Mouse (Mus musculus) urinary bladder, postnatal 4 days (tissue): ENCODE data around the gene Fam193b.
A peak's percentile ranks its signal among the peaks of the same experiment; 100 is the strongest.
"Not testable (repeated sequence)": the region's sequence is repeated elsewhere in the genome, so short reads cannot be mapped to it uniquely, and the experiment has no call there.

Experiments
- DNase-seq, 2 experiments: peaks; one replicate each; pipeline ENCODE4 v3.0.0; 2021 to 2022; ENCODE audit warnings: low spot score in 2 of 2

Fam193b gene

DNA sequence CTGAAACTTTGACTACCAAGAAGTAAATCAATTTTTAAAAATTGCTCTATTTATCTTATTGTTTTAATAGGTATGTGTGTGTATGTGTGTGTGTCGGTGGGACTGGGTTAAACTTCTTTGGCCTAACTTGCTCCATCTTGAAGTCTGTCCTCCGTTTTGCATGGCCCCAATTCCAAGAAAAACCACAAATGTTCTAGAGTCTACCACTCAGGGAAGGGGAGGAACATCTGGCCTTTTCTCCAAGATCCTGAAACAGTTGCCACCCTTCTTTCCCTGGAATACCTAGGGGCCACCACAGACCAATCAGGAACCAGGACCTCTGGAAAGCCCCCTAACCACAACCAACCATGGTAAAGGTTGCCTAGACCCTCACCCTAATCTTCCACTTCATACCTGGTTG, 1.1 kb upstream of the Fam193b start:
- DNase-seq, result no peak

DNA sequence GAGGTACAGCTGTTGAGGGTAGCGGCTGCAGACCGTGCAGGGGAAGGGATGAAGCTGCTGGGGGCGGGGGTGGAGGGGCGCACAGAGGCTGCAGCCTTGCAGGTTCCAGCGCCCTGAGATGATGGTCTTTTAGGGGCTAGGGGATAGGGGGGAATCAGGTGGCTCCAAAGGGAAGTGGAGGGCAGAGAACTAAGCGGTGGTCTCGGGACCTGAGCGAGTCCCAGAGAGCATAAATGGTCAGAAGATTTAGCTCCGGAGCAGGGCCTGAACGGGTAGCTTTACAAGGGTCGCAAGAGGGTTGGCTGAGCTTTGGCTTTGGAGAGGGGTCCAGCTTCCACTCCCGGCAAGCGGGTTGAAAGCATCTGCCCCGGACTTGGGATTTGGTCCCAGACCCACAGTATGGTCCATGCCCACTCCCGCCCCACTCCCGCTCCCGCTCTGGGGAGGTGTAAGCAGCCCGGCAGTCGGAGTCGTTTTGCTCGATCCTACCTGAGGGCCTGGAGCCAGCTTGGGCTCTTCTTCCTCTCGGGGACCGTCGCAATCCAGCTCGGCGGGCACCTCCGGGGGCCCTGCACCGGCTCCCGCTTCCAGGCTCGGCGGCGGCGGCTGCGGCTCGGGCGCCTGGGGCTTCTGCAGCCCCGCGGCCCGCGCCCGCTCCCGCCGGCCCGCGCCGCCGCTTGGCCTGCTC, 490 bp downstream of the Fam193b start:
- peak in 1 of 2 experiments; percentile 41 for DNase-seq

DNA sequence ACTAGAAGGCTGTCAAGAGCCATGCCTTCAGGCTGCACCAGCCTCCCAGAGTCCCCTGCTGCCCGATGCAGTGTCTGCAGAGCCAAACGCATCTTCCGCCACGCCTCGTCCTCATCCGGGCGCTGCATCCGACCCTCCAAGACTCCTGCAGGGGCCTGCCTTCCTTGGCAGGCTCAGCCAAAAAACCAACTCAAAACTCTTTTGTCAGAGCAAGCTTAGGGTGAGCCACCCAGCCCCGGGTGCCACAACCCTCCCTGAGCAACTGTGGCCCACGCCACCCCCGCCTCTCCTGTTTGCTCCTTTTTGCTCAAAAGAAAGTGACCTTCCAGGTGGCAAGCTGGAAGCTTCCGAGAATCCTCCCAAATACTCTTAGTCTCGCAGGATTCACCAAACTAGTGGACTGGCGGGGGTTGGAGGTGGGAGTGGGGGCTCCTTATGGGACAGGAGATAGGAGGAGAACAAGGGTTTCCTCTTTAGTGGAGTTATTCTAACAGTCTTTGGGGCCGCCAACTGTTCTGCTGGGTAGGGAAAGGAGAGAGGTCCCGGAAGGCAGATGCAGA, 1.1 kb downstream of the Fam193b start:
- no peak for DNase-seq

DNA sequence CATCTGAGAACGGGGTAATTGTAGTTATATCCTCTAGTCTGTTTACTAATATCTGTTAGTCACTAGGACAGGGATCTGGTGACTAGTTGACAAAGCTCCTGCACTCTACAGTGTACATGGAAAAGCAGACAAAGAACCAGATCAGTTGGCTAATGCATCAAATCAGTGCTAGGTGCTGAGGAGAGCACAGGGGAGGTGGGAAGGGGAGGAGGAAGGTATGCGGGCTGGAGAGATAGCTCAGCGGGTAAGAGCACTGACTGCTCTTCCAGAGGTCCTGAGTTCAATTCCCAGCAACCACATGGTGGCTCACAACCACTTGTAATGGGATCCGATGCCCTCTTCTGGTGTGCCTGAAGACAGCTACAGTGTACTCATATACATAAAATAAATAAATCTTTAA, 2.4 kb downstream of the Fam193b start:
- not testable (repeated sequence) for DNase-seq

DNA sequence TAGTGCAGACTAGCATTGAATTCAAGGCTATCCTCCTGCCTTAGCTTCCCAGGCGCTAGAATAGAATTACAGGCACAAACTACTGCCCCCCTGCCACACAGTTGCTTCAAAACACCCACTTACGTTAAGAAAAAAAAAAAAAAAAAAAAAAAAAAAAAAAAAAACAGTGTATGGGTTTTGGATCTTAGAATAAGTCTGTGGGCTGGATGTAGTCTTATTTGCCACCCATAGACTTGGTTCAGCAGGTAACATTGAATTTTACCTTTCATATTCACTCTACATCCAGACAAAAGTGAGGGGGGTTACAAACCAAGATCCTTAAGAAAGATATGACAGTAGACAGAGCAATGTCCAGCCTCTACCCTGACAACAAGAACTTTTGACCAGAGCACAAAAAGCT, 3.0 kb downstream of the Fam193b start:
- no peak for DNase-seq

DNA sequence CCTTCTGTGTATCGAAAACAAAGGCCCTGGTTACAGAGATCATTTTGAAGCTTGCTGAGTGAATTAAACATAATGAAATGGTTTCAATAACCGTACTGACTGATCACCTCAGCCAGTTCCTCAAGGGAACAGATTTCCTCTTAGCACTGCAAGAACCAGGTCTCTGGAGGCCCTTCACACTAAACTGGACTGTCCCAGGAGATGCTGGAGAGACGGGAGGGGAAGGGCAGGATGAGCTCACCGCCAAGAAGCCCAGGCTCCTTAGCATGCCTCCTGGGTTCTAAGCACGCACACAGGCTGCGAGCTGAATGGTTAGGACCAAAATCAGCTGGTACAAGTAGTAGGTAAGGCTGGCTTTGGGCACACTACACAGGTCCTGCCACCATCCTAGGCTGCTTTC, 3.9 kb downstream of the Fam193b start:
- no peak for DNase-seq

DNA sequence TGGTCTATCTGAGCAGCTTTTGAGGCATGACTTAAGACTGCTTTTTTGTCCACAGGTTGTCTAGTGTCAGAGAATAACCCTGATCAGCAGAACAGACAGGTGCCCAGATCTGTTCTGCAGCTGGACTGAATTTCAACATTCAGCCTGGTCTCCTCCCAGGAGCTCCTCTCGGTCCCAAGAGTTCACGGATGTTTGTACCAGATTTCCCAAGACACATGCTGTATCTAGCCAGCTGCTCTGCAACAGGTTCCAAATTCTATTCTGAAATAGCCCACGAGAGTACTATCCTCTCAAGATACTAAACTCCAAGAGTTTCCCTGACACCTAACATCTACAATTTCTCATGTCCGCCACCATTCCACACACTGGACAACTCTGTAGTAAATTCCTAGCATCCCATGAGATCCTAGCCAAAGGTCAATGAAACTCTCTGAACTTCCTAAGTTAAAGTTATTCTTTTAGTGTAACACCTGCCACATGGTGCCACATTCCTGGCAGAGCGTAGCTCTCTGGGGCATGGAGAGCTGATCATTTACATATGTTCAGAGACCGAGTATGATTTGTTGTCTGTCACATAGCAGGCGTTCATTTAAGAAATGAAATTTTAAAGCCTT, 7.5 kb downstream of the Fam193b start:
- no peak for DNase-seq

DNA sequence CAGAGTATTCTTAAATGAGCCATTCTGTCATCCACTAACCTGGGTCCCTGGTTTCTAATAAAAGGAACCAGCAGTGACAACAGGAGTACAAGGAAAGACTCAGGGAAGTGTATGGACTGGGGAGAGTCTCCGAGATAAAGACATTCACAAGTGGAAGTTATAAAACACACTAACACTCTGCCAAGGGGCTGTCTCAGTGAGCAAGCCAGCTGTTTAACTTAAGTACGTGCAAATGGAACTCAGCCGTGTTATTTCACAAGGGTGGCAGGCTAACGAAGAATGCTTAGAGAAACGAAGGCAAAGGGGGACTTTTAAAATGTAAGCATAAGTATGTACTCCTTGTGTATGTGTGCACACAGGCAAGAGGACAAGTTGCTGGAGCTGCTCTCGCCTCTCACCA, 13.4 kb downstream of the Fam193b start:
- DNase-seq, result no peak

DNA sequence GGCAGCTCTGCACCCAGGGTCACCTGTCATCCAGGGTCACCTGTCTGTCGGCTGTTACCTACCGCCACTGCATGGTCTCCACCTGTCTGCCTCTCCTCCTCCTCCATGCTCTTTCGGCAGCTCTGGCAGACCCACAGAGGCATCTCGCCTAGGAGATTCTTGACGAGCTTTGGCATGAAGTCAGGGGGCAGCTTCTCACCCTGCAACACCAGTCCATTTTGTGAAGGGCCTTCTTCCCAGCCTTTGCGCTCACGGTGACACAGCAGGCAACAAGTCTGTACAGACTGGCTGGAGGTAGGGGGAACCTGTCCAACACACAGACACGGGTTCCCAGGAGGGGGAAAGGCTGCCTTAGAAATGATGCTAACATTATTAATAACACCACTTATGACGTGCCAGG, 15.0 kb downstream of the Fam193b start:
- DNase-seq, result no peak

DNA sequence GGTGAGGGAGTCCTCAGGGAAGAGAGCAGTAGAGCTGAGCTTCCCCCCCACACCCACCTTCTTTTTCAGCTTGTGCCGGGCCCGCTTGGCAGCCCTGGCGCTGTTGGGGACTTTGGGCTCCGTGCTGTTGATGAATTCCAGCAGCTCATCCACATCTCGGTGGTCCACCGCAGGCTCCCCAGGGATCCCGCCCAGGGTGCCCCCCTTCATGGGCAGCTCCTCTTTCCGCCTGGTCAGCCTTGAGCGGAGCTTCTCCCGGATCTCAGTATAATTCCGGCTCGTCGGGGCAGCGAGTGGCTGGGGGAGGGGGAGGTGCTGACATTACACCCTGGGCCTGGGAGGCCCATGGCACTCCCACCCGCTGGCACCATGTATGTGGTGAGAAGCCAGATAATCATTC, 21.9 kb downstream of the Fam193b start:
- no peak for DNase-seq

DNA sequence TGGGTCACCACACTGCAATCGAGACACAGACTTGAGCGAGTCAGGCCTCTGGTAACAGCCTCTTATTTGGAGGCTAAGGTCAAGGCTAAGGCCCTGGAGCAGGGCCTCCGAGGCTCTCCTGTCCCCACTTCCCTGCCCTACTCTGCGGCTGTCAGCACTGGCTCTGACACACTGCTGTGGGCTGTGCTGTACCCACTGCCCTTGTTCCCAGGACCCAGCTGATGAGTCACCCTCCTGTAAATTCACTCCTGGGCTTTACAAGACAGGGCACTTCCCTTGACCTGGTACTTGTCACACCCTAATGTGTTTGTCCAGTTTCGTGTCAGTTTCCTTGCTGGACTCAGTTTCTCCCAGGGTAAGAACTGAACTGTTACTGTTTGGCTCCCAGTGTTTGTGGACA, 22.5 kb downstream of the Fam193b start:
- DNase-seq, result no peak

DNA sequence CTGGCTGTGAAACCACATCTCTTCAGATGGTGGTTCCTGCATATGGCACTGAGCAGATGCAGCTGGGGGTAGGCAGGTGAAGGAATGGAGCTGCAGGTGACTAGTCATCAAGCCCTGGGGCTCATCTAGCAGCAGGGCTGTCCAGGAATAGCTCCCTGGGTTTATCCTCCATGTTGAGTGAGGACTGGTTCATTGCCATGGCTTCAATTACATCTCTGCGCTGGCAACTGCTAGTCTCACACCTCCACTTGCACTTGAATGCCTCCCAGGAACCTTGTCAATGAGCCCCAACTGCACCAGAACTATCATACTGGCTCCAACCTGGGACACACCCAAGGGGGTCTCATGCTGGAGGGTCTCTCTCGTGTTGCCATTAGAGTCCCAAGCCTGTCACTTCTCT, 23.0 kb downstream of the Fam193b start:
- DNase-seq, result no peak

DNA sequence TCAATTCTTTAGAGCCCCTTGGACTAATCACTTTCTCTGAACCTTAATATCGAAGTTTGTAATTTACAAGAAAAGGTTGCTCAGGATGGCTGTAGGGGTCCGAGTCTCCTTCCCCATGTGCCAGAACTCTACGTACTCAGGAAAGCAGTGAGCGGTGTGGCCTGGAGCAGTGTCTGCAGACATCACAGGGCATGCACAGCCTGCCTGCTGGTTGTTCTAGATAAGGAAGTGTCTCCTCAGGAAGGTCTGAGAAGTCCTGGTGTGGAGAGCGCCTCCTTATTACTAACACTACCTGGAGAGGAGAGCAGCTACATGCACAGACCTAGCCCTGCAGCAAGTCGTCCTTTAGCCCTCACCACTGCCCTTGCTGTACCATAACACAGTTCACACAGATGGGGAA, 26.1 kb downstream of the Fam193b start:
- no peak for DNase-seq

DNA sequence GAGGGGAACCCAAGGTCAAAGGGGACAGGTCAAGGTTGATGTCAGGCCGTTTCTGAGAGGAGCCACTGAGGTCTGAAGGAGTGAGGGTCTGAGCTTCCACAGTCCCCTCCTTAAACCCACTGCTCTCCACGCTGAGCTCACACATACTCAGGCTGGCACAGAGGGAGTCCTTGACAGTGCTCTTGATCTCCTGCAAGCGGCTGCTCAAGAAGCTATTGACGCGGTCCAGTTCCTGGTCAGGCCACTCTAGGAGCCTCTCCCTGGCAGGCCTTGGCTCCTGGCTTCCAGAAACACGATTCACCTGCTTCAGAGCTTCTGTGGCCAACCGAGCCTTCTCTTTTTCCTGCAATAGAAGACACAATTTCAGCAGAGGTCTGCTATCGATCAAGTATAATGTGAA, 27.5 kb downstream of the Fam193b start:
- DNase-seq, result no peak

DNA sequence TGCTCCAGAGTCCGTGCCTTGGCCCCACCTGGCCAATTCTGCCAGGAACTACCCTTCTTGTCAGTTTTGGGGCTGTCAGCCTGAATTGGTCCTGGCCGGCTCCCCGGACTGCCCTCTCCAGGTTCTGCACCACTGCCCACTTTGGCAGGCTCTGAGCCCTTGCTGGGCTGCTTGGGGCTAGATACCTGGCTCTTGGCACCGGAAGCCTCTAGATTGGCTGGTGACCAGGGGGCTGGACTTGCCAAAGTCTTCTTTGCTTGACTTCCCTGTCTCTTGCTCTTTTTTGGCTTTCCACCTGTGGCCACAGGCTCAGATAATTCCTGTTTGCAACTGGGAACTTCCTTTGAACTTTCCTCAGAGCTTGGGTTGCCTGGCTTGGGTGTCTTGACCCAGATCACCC, 28.0 kb downstream of the Fam193b start:
- no peak for DNase-seq

DNA sequence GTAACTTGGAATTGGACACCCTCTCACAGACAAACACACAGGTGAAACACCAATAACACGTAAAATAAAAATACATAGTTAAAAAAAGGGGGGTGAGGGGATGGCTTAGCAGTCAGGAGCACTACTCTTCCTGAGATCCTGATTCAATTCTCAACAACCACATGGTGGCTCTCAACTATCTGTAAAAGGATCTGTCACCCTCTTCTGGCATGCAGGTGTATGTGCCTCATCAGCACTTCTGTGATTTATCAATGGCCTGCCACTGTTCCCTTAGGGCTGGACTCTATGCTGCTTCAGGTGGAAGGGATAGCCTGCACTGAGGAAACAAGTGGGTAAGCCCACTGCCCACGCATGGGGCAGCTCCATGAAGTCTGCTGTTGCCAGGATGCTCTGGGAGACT, 30.0 kb downstream of the Fam193b start:
- DNase-seq, result no peak

DNA sequence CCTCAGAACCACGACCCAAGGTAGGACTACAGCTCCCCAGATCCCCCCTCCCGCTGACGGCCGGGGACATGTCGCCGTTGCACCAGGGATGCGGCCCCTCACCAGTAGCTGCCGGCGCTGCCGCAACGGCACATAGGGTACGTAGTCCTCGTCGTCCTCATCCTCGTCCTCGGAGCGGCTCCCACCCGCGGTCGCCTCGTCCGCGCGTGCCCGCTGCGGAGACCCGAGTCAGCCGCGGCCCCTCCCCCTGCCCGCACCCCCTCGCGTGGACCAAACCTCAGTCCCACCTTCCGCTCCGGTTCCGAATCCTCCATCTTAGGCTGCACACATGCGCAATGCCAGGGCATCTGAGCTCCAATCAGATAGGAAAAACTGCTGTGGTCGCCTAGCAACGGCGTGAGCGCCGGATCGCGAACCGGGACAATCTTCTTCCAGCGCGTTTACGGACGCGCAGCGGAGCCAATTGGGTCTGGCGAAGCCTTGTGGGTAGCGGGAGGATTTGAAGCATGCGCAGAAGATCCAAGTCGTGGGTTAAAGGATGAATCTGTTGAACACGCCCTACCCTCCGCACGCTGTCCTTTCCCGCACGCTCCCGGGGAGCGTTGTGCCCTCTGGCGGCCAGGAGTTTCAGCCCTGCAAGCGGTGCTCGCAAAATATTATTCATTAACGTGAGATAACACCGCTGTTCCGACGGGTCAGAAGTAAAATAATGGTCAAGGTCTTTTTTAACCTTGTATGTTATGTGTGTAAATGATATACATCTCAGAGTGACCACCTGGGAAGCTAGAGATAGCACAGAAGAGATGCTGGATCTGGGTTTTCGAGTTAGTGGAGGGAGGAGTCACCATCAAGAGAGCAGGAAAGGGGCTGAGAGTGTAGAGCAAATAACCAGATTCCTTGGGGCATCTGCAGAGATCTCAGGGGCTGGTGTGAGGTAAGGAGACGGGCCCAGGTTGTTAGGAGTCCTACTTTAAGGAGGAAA, 34.4 kb downstream of the Fam193b start, which contains the start of gene Ddx41:
Gene Ddx41, minus strand, starts transcription at position 465 of the 982 bp plus-strand sequence.
- peak; percentile 98 to 99 for DNase-seq

DNA sequence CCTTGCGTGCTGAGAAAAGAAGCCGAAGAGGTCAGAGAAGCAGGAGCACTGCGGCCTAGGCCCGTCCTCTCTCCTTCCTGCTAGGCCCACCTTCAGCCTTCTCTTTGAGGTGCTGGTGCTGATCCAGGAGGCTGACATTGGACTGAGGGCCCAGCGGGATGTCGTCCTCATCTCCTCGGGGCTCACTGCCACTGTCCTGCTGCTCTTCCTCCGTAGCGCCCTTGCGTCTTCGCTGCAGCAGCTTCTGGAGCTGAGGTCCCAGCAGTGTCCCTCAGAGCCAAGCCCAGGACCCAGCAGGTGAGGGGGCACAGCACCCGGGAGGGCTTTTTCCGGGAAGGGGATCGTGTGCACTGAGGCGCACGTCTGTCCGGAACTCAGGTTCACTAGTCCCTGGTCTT, 35.1 kb downstream of the Fam193b start:
- DNase-seq, result no peak

DNA sequence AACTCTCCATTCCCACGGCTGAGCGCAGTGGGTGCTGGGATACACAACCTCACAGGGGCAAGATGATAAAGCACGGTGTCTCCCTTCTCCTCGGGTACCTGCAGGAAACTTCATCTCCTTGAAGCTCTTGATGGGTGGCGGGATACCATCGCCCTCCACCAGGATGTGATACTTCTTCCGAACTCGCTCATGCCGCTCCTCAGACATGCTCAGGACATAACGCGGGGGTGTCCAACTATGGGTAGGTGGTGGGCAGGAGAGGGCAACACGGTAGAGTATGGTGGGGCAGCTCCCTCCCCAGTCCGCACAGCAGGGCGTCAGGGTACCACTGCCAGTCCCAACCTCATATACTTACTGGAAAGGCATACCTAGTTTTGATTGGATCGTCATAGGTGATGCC, 35.7 kb downstream of the Fam193b start:
- no peak for DNase-seq

DNA sequence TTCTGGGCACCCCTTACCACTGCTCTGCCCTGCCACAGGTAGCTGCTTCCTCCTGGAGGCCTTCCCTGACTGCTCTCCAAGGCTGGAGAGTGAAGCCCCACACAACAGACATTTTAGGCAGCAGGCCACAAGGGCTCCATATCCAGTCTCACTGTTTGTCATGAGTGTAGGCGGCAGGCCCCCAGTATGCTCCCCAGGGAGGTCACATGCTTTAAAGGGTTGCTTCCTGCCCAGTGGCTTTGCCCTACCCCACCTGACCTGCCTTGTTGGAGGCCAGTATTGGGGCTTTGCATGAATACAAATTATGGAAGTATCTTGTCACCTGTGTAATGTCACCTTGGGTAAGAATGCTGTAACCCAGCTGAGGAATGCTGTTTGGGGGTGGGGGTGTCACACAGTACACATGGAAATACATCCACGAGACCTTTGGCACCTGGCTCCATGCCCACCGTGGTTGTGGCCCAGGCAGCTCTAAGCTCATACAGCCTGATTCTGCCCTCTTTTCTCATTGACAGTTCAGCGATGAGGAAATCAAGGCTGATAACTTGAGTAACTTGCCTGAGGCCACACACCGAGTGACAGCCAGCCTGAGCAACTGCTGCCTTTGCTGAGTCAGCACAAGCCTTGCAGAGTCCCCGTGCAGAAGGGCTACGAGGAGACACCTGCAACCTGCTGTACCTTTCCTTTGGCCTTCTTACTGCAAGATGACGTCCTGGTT, 41.6 kb downstream of the Fam193b start, which contains the start of gene Dok3:
Gene Dok3, minus strand, starts transcription at position 99 of the 718 bp plus-strand sequence.
- no peak for DNase-seq
